Mouse (Mus musculus): ENCODE results near the gene Phlpp2. TPM values are rescaled to one million over a fixed set of nuclear protein-coding genes. Genes with fewer than 3 reads are reported as not detected.
A peak's percentile ranks its signal among the peaks of the same experiment; 100 is the strongest.

Gene Phlpp2
- total RNA-seq, 2 experiments from 2014 or later = 23.4 to 23.9 TPM

DNA sequence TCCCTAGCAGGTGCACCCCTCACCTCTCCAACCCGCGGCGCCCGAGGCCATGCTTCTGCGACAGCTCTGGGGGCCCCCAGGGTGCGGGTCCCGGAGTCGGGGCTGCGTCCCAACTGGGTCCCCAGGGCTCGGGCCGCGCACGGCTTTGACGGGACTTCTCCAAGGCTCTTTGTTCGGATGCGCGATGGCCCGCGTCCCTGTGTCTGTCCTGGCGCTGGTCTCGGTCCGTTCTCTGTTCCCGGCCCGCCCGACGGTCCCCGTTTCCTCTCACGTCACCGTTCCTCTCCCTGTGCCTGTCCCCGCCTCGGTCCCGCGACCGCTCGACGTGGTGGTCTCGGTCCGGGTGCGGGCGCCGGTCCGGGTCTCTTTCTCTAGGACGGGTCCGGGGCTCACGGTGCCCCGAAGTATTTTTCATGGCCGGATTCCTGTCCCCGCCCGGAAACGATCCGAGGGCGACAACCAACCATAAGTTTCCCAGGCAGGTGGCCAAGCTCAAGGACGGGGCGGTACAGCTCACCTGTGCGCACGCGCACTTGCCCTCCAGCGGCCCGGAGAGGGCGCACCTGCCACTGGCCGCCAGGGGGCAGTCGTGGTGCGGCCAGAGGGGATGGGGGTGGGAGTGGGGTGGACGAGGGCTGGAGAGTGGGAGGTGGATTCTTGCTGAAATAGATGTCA is 93.5 kb downstream of the Phlpp2 start, which contains the start of gene Marveld3:
TSS of gene Marveld3 (minus strand) at position 511 of the 675 bp plus-strand sequence.
- DNase-seq (ENCODE audit: low spot score in 2 of 2) = peak in 1 of 2 experiments; percentile 52

GRCm38 (mm10) chr8:109962896-109963295 is 94.6 kb downstream of the Phlpp2 start:
- DNase-seq (ENCODE audit: low spot score in 2 of 2) = no peak

DNA sequence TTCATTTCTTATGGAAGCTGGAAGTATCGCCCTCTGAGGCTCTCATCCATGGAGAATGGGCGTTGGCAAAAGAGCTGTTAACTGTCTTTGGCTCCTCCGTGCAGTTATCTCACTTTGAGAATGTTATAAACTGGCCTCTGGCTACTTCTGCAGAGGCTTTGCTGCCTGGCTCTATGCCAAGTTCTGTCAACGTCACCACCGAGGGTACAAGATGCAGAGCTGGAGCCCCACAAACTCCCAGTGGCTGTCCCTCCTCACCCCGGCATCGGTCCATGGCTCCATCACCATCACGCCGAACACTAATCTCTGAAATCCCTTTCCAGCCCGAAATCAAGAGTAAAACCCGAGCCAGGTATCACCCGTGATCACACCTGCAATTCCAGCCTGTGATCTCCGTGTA is 95.1 kb downstream of the Phlpp2 start:
- no peak for DNase-seq (ENCODE audit: low spot score in 2 of 2)

DNA sequence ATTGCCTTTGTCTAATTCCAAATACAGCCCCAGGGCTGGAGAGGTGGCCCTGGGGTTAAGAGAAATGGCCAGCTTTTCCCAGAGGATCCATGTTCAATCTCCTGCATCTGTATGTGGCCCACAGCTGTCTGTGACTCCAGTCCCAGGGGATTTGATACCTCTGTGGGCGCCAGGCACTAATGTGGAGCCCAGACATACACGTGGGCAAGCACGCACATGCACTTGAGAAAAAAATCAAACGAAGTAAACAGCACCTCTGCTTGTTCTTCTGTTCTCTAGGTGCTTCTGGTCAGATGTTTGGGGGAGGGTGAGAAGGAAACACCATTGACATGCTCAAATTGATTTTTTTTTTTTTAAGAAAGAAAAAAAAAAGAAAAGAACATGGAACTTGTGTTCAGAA is 95.8 kb downstream of the Phlpp2 start:
- no peak for DNase-seq (ENCODE audit: low spot score in 2 of 2)

- DNase-seq (ENCODE audit: low spot score in 2 of 2) = no peak
Measured at GRCm38 (mm10) chr8:109968837-109969236, 100.5 kb downstream of the Phlpp2 start.

DNA sequence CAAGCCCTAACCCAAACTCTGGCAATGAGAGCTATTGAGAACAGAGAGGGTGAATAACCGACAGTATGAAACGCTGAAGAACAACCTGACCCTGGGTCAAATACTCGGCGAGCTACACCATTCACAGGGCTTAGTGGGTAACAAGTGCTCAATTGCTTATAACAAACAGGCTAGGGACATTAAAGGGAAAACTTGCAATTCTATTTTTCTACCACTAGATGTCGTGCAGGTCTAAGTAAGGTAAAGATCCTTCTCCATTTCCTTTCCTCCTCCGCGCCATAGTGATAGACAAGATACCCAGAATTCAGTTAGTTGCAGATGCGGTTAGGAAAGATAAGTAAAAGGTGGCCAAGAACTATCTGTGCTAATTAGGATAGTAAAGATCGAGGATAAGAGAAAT is 102.0 kb downstream of the Phlpp2 start:
- no peak for DNase-seq (ENCODE audit: low spot score in 2 of 2)

DNA sequence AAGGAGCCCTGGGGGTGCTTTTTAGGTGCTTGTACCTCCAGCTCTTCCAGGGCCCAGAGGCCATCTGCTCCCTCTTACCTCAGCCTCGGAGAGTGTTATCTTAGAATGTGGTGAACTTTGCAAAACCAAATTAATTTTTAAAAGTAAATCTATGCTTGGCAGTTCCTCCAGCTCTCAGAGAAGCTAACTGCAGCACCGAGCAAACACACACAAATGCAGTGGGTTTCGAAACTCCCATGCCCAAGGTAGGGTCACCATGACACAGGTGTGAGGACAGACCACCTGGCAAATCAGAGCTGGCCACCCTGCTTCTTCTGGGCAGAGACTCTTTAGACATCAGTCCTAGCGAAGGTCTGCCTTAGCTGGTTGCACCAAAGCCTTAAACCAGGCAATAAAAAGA is 104.6 kb downstream of the Phlpp2 start:
- DNase-seq (ENCODE audit: low spot score in 2 of 2) = no peak

DNA sequence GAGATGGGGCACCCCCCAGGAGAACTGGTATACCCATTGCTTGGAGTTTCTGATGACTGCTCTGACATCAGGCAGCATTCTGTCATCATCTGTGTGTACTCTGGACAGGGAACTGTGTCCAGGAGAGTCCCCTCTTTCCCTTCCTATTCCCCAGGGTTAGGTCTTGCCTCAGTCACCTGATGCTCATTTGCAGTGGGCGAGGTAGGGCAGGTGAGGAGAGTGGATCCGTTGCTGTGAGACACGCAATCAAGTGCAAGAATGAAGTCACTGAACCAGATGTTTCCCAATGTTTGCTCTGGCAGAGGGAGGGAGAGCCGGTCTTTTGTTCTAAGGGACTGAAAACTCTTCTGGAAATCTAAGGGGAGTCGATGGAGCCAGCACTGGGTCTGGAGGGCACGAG is 111.0 kb downstream of the Phlpp2 start:
- DNase-seq (ENCODE audit: low spot score in 2 of 2) = no peak

DNA sequence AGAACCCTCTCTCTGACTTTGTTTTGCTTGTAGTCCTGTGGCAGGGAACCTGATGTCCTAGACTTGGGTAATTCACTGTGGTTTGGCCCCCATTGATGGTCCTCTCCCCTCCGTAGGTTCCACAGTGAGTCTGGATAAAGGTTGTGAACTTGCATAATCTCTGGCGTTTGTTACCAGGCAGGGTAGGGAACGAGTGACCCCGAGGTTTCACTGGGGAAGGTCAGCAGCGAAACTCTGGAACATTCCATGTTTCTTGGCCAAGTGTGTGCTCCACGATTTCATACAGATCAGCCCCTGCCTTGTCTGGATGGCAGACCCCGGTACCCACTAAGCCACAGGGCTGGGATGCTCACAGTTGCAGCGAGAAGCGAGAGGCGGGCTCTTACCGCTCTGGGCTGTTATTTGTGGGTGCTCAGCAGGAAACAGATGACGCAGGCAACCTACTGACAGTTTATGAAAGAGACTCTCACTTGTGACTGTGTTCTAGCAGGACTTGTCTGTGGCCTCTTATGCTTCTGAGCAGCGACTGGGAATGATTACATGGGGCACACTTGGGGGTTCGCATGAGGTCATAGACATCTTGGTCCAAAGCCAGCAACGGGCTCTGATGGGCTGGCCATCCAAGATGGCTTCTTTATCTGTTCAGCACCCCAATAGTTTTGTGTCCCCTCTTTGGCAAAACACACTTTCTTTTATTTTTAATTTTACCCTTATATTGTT is 114.2 kb downstream of the Phlpp2 start:
- DNase-seq (ENCODE audit: low spot score in 2 of 2) = no peak

DNA sequence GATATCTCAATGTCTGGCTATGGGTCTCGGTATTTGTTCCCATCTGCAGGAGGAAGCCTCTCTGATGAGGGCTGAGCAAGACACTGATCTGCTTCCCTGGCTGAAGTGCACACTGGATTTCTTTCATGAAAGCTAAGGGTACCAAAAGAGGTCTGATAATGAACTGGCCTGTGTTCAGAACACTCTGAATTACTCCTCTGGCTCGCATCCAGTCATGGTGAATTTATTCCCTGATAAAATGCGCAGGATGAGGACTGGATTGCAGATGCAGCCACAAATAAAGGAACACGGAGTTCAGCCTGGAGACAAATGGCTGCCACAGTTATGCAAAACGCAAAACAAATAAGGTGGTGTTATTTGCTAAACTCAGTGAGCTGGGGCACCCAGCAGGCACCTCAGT is 115.6 kb downstream of the Phlpp2 start:
- DNase-seq (ENCODE audit: low spot score in 2 of 2) = peak; percentile 42 to 46

DNA sequence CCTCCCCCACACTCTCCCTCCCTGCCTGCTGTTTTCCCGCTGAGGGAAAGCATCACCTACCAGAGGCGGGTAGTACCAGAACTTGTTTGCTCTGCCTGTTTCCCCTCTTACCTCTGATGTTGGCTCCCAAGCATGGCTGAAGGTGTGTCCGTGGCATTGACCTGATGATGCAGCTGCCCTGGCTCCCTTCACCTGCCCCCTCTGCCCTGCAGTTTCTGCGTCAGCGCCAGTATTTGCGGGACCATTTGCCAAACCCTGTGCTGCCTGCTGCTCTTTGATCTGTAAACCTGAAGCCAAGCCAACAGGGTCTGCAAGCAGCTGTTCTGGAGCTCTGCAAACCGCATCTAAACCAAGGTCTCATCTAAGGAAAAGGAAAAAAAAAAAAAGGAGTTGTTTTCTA is 118.0 kb downstream of the Phlpp2 start:
- DNase-seq (ENCODE audit: low spot score in 2 of 2) = no peak

DNA sequence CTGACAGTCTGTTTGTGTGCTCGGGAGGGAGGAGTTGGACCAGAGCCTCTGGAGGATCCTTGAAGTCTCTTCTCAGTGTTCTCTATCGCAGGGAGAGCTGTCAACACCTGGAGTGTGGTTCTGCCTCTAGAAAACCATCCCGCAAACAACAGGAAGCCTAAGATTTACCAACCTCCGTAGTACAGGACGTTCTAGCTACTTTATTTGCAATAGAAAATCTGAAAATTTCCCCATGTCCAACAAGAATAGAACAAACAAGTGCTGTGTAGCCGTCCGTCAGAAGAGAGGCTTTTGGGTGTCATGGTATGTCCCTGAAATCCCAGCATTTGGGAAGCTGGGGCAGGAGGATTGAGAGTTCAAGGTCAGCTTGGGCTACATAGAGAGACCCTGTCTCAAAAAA is 119.4 kb downstream of the Phlpp2 start:
- no peak for DNase-seq (ENCODE audit: low spot score in 2 of 2)

GRCm38 (mm10) chr8:109989151-109989550 is 120.8 kb downstream of the Phlpp2 start:
- no peak for DNase-seq (ENCODE audit: low spot score in 2 of 2)

GRCm38 (mm10) chr8:109990224-109990623 is 121.9 kb downstream of the Phlpp2 start, which contains the start of gene Tat:
Tat (plus strand) TSS chr8:109990437.
- no peak for DNase-seq (ENCODE audit: low spot score in 2 of 2)

- no peak for DNase-seq (ENCODE audit: low spot score in 2 of 2)
Measured at GRCm38 (mm10) chr8:109992166-109992565, 123.8 kb downstream of the Phlpp2 start.

DNA sequence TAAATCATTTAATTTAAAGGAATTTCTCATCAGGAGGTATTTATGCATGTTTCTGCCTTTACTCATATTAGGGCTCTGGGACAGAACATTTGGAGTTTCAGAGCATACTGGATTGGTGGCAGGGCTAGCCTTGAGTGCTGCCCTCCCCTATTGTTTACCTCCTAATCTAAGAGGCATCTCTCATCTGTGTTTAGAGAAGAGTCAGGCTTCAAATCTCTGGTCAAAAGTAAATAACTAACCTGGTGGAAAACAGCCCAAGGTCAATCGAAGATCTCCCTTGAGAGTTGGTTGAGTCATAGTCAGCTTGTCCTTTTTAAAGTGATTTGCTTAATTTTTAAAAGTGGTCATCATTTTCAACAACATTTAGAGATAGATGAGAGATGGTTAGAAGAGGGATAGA is 124.6 kb downstream of the Phlpp2 start:
- no peak for DNase-seq (ENCODE audit: low spot score in 2 of 2)

Other genes with a start within 250 kb of the Phlpp2 start
- 100 to 1,000 TPM in 1 of 2 experiments, 10 to 100 TPM in 1; 95.8 to 103 TPM for gene Ist1, start 175.3 kb upstream of the Phlpp2 start, total RNA-seq (2021)
- 10 to 100 TPM; 63.7 to 65.0 TPM for gene Zfp821, start 163.0 kb upstream of the Phlpp2 start, total RNA-seq (2021)
- gene Atxn1l, start 130.8 kb upstream of the Phlpp2 start, total RNA-seq (2021) = 10 to 100 TPM; 40.8 to 41.1 TPM
- 10 to 100 TPM; 80.2 to 96.9 TPM for gene Ap1g1, start 90.0 kb upstream of the Phlpp2 start, total RNA-seq (2021)
- not detected for gene Marveld3, start 93.7 kb downstream of the Phlpp2 start, total RNA-seq (2021)
- gene Tat, start 121.9 kb downstream of the Phlpp2 start, total RNA-seq (2021) = not detected
- gene Chst4, start 171.2 kb downstream of the Phlpp2 start, total RNA-seq (2021) = not detected
- 10 to 100 TPM; 18.3 to 19.6 TPM for gene Zfp612, start 211.2 kb downstream of the Phlpp2 start, total RNA-seq (2021)
- not detected for gene Gm21964, start 232.7 kb downstream of the Phlpp2 start, total RNA-seq (2021)
- not detected for gene Gm17720, start 234.2 kb downstream of the Phlpp2 start, total RNA-seq (2021)

Data from layer of hippocampus, postnatal 10 days (tissue).